Mouse (Mus musculus) embryo, embryonic 9.5 days (tissue): ENCODE data around the gene Vti1a.

Experiments used
- DNase-seq: peaks from one replicate; pipeline ENCODE4 v3.0.0-alpha.2; 2017; ENCODE audit errors: extremely low spot score

Vti1a gene

DNA sequence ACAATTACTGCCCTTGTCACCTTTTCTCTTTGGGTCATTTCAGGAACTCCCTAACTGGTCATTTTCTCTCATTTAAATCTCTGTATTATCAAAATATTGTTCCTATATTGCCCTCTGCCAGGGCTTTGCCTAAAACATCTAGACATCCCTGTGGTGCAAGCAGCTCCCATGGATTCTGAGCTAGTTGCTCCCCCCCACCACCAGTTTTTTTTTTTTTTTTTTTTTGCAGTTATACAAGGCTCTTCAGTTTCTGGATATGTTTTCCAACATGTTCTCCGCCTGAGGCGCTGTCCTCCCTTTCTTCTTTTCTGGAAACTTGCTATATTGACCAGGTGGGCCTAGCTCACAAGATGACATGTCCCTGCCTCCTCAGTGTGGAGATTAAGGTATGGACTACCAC is 2.4 kb upstream of the Vti1a start:
- DNase-seq, result no peak

GRCm38 (mm10) chr19:55315452-55316108 is 515 bp upstream of the Vti1a start, which contains the start of gene Zdhhc6:
TSS of gene Zdhhc6 (minus strand) at chr19:55316032.
- peak; percentile 89 for DNase-seq

- no peak for DNase-seq
Measured at GRCm38 (mm10) chr19:55316901-55317300, 806 bp downstream of the Vti1a start.

- DNase-seq, result no peak
Measured at GRCm38 (mm10) chr19:55319036-55319435, 2.9 kb downstream of the Vti1a start.

DNA sequence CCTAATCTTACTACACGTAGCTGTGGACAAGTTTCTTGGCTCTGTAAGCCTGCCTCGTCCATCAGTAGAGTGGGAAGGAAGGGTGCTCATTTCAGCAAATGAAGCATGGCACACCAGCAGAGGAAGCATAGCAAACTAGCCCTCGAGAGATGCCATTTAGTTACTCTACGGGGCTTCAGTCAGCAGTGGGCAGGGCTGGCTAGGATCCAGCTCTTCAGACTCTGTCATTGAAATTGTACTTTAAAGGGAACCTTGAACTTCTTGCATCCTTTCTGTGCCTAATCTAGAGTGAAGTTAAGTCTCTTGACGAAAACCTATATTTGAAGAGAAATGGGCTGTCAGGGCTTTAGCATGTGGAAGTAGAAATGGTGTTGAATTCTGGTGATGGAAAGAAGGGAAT is 3.4 kb downstream of the Vti1a start:
- DNase-seq, result no peak

DNA sequence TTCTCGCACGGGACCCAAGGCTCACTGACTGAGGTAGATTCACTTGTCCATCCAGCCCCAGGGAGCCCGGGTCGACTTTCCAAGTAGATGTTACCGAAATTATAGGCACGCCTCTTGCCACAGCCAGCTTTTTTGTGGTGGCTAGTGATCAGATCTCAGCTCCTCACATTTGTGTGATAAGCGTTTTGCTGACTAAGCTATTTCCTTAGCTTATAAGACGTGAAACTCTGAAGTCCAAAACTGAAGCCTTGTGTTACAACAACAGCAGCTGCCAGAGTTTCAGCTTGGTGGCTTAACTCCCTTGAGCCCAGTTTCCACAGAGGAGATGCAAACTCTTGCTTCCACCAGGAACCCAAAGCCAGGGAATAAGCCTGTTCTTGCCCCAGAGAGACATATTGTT is 6.5 kb downstream of the Vti1a start:
- DNase-seq, result no peak

DNA sequence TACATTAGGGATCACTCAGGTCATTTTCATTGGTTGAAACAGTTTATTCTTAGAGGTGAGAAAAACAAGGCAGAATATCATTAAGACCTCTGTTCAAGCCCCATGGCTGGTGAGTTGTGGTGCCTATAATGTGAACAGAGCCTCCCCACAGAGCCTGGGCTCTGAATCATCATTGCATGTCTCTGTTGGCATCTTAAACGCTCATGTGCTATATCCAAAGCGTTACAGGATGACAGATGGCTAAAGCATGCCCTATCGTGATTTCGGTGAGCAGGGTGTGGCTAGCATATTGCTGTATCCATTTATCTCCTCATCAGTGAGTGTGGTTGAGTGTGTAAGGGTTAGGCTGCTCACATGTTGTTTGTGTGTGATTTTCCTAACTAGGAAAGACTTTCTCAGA is 11.4 kb downstream of the Vti1a start:
- no peak for DNase-seq

- no peak for DNase-seq
Measured at GRCm38 (mm10) chr19:55331776-55332175, 15.7 kb downstream of the Vti1a start.

DNA sequence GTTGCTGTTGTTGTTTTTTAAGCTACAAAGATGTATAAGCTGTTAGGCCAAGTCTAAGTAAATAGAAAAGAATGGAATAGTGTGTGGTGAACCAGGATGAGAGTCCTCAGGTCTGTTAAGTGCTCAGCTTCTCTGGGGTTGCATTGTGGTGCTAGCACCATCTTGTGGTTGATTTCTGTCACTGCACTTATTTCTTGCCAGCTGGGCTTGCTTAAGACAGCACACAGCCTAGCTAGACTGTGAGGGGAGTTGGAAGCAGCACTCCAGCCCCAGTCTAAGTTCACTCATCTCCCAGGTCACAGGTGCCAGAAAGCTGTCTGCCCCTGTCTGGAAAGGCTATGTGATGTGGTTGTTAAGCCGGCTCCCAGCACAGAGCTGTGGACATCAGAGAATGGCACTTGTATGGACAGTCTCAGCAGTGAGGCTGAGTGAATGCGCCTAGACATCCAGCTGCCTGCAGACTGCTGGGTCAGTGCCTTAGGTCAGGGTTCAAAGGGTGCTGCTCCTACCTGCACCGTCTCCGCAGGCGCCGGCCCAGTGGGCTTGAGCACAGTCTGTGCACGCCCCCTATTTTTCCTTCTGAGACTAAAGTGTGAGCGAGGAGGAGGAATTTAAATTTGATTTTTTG is 16.7 kb downstream of the Vti1a start:
- DNase-seq, result peak; percentile 76

- peak; percentile 10 for DNase-seq
Measured at GRCm38 (mm10) chr19:55335881-55336280, 19.8 kb downstream of the Vti1a start.

DNA sequence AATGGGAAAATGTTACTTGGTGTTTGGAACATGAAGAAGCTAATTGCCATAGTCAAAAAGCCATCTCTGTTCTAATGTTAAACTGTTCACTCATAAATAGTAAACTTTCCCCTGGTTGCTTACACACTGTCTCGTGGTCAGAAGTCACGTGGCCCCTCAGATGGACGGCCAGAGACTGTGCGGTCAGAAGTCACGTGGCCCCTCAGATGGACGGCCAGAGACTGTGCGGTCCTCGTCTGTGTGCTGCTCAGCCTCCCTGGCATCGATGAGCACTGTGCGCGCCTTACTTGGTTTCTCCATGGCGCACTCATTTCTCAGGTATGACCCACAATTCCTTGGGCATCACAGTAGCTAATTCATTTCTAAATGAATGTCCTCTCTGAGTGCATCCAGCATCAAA is 20.3 kb downstream of the Vti1a start:
- DNase-seq, result no peak

DNA sequence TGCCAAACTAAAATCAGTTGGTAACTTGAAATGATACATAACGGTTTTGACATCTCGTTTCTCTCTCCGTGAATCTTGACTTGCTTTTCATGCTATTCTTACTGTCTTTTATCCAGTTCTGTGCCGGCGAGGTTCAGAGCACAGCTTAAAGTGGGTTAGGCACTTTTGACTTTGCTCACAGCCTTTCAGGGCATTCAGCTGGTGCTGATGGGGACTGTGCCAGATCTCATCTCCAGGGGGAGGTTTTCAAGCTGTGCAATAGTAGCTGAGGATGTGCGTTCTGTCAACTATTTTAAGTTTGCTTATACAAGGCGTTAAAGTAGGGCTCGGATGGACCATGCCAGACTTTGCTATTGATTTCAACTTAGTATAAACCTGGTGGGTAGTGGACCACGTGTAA is 21.0 kb downstream of the Vti1a start:
- DNase-seq, result no peak

- no peak for DNase-seq
Measured at GRCm38 (mm10) chr19:55337664-55338063, 21.6 kb downstream of the Vti1a start.

DNA sequence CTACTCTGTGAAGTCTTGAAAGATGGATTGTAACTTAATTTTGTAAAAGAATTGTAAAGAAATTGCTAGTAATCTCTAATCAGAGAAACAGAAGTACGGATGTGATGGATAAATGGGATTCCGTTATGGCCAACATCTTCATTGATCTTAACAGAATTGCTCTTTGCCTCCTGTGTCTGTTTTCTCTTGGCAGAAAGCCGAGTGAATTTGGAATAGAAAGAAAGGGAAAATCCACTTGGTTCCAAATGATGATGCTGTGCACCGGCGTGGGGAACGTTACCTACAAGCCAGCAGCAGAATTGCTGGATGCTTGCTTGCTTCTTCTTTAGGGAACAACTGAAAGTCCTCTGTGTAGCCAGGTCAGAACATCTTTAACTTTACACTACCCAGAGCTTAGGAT is 24.4 kb downstream of the Vti1a start:
- DNase-seq, result no peak

GRCm38 (mm10) chr19:55341377-55341776 is 25.3 kb downstream of the Vti1a start:
- no peak for DNase-seq

- DNase-seq, result no peak
Measured at GRCm38 (mm10) chr19:55342423-55342822, 26.3 kb downstream of the Vti1a start.

DNA sequence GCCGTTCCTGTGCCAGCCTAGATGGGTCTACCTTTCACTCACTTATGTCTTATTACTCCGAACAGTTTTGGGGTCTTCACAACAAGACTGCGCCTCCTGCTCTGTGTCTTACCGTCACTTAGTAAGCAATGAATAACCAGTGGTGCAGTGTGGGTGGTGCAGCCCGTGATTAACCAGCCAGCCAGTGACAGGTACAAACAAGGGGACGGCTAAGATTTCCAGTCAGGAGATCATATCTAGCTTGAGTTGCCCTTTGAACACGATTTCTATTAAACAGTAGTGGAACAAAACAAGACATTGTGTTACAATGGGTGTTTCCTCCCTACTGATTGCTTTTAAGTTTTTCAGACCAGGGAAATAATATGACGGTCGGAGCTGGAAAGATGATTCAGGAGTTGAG is 27.2 kb downstream of the Vti1a start:
- no peak for DNase-seq

DNA sequence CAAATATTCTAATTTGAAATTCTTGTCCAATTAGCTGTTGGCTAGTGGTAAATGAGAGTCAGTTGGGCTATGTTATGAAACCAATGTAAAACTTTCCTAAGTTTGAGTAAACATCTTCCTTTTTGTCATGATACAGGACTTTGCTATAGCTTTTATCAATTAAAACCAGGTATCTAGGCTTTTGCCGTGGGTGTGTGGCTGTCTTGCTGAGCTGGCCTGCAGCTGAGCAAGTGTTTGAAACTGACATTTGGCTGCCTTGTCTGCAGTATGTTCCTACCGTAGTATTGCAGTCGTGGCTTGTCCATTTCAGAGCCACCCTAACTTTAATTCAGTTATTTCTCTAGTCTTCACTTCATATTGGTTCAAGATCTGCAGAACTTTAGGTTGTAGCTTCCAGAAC is 32.1 kb downstream of the Vti1a start:
- no peak for DNase-seq

GRCm38 (mm10) chr19:55350673-55351378 is 34.7 kb downstream of the Vti1a start:
- DNase-seq, result no peak

DNA sequence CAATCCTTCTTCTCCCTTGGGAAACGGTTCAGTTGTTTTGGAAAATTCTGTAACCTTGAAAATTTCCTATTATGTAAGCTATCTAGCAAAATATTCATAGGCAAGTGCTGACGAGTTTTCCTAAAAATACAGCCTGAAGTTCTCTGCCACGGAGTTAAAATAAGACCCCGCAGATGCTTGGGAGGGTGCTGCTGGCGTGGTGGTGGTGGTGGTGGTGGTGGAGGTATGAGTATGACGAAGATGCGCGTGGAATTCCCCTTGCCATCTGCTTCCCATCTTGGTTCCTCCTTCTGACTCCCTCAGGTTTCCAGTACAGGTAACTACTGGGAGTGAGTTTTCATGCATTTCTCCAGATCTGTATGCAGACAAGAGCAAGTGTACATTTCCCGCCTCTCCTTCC is 46.5 kb downstream of the Vti1a start:
- DNase-seq, result no peak

DNA sequence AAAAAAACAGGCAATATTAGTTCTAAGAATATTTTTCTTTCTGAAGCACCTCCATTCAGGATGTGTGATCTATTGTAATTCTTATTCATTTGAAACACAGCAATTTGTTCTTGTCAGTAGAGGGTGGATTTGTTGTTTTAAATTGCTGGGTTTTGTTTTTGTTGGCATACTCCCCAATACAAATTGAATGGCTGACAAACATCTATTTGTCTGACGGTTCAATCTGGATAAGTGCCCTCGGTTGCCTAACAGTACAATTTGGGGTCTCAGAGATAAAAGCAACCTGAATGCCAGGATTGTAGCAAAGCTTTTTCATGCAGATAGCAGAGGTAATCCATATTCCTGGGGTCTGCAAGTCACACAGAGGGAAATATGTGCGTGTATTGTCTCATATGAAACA is 53.6 kb downstream of the Vti1a start:
- no peak for DNase-seq

DNA sequence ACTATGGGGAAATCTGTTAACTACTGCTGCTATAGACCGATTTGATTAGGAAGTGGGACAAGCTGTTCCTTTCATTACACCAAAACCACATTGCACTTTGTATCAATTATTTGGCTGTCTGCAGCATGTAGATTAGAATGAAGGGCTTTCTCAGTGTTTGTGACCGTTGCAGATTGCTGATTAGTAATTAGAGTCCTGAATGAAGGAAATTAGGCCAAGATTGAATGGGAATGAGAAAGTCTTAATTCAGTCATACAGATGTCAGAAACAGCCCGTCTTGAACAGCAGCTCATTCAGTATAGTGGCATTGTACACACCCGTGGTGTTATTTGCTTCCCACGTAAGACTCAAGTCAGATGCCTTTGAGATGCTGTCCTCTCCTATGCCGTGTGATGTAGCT is 60.2 kb downstream of the Vti1a start:
- no peak for DNase-seq

DNA sequence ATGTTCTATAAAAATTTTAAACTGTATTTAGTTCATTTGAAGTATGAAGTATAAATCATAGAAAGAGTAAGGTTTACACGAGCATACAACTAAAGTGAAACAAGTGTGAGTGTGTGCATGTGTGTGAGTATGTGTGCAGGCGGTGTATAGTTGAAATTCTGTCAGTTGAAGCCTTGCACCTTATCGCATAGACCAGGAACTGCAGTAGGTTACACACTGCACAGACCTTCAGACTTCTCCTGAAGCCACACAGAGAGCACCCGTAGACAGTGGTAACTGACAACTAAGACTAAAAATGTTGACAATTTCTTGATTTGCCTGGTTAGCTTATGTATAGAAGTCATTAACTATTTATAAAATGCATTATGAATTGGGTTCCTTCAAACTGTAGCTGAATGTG is 61.4 kb downstream of the Vti1a start:
- no peak for DNase-seq
